Mouse (Mus musculus) cerebellum, adult 9-11 months (tissue): ENCODE results near the gene Tspan2.

Experiments
- DNase-seq: peaks from one replicate; pipeline ENCODE4 v3.0.0; 2022

The Tspan2 gene

DNA sequence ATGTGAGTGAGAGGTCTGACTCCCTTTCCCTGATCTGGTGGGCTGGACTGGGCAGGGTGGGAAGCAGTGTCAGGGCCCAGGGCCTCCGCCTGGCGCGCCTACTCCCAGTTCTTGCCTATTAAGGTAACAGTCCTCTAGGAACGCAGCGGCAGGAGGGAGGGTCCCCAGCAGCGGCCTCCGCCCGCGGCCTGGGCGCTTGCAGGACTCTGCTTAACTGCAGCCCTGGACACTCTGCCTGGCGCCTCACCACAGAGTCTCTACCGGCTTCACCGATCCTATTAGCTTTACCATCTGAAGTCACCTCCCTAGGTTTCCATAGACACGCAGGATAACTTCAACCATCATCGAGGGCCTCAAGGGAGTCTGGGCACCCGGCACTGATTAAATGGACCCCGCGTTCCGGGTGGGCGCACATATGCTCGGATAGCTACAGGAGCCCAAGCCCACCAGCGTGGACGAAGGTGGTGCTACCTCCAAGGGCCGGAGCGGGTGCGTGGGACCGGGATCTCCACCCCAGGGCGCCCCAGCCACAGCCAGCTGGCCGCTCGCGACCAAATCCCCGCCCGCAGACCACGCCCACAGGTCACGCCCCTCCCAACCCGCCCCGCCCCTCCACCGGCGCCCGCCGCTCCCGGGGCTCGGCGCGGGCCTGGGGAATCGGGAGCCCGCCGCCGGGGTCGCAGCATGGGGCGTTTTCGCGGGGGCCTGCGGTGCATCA is at the start of gene Tspan2:
TSS of gene Tspan2 (plus strand) at position 217 of the 718 bp plus-strand sequence.
- DNase-seq: peak; percentile 65

DNA sequence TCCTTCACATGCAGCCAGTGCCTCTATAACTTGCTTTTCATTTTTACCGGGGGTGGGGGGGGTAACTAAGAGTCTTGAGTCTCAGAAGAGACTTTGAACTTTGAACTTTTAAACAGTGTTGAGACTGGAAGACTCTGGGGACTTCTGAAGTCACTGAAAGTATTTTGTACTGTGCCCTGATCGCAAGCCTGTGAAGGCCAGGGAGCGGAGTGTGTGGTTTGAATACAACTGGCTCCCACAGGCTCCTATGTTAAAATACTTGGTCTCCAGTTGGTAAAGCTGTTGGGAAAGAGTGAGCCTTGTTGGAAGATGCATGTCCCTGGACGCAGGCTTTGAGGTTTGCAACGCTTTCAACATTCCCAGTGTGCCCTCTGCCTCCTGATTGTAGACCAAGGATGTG is 47.5 kb upstream of the Tspan2 start:
- DNase-seq: no peak

DNA sequence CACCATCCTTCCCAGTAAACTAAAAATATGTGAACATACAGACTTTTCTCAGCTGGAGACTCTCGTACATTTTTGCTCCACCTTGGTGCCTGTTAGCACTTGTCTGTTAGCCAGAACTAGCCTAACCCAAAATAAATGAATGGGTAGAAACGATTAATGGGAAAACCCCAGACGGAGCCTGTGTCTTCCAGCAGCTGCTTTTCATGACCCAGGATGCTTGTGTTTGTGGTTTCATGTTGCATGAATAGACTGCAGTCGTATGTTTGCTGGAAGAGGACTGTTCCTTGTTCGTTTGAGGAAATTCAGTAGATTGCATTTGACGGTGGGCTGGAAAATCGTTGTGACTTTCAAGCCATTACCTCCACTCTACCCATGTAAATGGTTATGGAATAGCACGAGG is 46.5 kb upstream of the Tspan2 start:
- DNase-seq: no peak

DNA sequence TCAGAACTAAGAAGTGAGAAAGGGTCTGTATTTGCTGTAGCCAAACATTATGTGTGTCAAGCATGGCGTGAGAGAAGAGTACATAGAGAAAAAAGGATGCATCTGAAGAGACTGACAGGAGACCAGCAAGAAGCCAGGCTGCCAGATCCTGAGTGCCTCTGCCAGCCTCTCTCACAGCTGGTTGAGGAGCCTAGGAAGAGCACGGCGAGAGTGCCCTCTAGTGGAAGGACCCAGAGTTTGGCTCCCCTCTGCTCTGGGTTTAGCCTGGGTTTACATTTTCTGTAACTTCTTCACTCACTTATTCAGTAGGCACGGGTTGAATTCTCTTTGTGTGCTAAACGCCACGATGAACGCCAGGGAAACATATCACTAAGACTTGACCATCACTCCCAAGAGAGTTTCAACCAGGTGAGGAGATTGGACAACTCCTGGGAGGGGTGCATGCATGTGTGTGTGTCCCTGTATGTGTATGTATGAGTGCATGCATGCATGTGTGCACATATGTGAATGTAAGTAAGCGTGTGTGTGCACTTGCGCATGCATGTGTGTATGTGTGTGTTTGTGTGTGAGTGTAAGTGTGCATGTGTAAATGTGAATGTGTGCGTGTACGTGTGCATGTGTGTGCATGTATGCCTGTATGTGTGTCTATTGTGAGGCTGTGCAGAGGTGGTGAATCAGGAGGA is 42.4 kb upstream of the Tspan2 start:
- DNase-seq: peak; percentile 36

GRCm38 (mm10) chr3:102692758-102693325 is 41.5 kb upstream of the Tspan2 start:
- DNase-seq: no peak

DNA sequence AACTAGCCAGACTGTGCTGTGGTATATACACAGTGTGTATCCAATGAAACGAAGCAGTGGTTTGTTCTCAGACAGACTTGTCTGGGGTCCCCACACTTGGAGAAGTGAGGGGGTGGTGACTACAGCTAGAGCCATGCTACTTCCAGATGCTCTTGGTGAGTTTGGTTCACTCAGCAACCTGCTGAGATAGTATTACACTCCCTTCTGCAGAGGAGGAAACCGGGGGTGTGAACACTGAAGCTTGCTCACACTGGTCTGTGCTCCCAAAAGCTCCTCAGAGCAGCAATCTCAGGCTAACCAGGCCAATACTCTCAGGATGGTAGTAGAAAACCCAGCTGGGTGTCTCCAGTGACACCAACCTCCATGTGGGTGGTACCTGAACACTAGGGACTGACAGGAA is 36.2 kb upstream of the Tspan2 start:
- no peak for DNase-seq

DNA sequence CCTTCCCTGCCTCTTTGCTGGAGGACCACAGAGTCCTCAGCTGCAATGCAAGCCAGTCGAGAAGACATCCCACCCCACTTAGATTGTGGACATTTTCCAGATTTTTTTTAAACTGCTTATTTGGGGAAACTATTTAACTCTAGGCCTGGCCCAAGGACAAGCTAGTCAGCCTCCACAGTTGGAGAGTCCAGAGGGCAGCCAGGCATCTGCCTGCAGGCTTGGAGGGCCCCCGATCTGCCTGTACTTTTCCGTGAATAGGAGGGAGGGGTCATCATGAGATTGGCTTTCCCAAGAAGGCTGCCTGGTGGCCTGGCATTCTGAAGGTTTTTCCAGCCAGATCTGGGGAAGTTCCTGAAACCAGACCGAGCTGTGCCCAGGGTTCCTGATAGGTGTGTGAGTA is 33.0 kb upstream of the Tspan2 start:
- DNase-seq: no peak

DNA sequence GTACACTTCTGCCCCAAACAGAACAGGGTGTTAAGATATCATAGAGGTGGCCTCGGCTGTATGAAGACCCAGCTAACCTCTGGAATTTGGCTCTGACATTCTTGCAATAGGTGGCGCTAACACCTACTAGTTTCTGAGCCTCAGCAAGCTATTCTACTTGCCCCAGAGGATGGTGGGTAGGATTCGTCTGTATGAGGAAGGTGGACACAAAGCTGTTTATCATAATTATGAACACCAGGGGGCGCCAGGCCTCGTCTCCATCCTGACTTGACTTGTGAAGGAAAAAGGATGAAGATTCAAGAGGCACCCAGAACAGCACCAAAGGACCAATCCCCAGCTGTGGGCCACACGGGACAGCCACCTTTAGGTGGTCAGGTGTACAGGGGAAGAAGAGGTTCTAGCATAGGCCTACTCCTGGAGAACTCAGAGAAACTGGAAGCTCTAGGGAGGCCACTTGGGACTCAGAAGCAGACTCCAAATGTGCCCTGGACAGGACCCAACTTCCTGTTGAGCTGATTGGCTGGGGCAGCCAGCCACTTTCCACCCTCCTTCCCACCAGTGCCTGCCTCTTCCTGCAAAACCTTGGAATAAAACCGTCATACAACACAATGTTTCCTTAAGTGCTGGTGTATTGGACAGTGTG is 32.3 kb upstream of the Tspan2 start:
- DNase-seq: peak; percentile 20

DNA sequence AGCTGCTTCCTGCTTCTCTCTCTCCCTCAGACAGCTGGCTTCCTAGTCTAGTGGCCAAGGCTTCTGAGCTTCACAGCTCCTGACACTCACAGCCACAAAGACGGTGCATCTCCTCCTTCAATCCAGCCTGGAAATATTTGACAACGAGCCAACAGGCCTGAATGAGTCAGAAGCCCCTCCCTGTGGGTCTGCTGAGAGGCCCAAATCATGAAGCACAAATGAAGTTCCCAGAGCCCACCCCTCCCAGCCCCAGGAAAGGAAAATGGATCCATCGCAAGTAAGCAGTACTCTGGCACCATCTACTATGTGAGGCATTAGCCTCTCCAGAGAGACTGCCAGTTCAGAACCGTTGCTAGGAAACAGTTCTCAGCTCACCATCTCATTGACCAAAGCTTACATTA is 30.3 kb upstream of the Tspan2 start:
- no peak for DNase-seq

- peak; percentile 10 for DNase-seq
These were observed 25.7 kb upstream of the Tspan2 start for GRCm38 (mm10) chr3:102708599-102708998.

GRCm38 (mm10) chr3:102715066-102715584 is 19.2 kb upstream of the Tspan2 start:
- peak; percentile 65 for DNase-seq

DNA sequence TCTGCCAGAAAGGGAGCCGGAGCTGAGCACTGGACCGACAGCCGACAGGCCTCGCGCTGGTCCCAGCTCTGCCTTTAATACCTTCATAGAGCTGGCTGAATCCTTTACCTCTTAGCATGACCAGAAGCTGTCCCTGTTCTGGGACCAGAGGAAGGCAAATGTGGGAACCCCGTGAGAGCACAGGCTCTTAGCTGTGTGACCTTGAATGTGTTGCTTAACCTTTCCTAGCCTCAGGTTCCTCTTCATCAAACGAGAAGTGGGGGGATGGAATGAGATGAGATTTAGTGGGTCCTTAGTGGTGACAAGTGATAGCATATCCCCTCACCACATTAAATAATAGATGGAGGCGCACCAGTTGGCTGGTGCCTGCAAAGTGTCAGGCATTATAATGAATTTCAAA is 18.5 kb upstream of the Tspan2 start:
- no peak for DNase-seq

- DNase-seq: no peak
These were observed 16.6 kb upstream of the Tspan2 start for GRCm38 (mm10) chr3:102717586-102718285.

DNA sequence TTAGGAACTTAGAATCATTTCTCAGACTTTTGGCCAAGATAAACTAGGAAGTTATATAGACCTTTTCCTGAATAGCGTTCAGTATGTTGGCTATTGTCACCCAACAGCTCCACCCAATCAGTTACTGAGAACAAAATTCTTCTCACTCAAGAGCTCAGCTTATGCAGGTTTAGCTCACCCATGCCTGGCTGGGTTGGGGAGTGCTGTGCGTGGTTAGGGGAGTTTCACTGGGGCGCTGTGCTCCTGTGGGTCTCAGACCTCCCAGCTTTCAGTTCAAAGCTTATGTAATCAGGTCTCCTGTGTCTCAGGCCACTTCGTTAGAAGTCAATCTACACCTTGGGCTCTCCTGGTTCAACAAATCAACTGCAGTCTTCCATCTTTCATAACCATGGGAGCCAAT is 11.2 kb upstream of the Tspan2 start:
- no peak for DNase-seq

DNA sequence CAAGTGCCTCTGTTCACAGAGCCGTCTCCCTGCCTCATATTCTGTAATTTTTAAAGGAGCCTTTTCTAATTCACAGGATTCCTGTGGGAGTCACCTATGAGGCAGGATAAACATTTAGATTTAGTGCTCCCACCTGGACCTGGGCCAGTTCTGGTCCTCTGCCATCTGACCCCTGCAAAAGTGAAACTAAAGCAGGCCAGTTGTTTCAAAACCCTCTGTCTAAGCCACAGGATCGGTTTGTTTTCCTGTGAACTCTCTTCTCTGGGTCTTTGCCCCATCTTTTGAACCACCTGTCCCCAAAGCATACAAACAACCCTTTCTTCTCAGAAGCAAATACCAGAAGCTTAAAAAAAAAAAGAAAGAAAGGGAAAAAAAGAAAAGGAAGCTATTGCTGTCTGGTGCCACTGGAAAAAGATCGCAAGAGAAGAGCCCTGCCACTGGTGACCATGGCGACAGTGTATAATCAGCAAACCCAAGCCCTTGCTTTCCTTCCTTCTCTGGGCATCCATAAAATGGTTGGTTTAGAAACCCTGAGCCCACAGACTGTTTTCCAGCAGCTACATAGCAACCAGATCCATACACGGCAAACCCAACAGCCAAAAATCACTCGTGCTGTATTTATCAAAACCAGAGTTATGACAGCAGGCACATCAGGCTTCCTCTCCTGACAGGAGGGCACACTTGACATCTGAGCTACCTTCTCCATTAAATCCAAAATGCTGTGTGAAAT is 10.3 kb upstream of the Tspan2 start:
- DNase-seq: no peak

GRCm38 (mm10) chr3:102724798-102725459 is 9.4 kb upstream of the Tspan2 start:
- DNase-seq: no peak

DNA sequence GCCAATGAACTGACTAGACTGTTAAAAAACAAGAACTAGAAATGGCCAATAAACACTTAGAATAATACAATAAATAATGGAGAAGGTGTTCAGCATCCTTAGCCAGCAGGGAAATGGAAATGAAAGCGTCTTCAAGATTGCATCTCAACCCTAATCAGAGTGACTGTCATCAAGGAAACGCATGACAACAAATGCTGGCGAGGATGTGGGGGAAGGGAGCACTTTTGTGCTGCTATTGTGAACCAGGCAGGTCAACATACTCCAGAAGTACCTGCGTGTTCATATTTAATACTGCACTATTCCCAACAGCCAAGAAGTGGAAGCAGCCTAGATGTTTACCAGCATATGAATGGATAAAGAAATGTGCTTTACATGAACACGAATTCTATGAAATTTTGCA is 4.9 kb upstream of the Tspan2 start:
- DNase-seq: no peak

DNA sequence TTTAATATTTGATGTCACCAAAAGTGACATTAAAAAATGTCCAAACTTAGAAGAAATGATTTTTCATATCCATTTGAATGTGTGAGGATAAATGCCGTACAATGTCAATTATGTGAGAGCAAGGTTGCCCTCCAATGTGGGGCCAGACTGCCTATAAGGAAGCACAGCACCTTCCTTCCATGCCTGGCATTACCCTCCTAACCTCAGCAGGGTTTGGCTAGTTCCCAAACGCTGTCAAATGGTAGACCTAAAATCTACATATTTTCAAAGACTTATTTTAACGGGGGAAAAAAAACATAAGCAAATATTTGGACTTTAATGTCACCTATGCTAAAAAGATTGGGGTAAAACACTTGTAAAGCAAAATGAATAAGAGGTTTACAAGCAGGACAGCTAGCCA is 3.2 kb upstream of the Tspan2 start:
- DNase-seq: no peak

GRCm38 (mm10) chr3:102732619-102733018 is 1.7 kb upstream of the Tspan2 start:
- DNase-seq: no peak

GRCm38 (mm10) chr3:102733050-102733449 is 1.3 kb upstream of the Tspan2 start:
- no peak for DNase-seq

- DNase-seq: no peak
These were observed 405 bp upstream of the Tspan2 start for GRCm38 (mm10) chr3:102733936-102734312.
